Mouse (Mus musculus): ENCODE measurements around the gene Trappc10. TPM values are rescaled to one million over a fixed set of nuclear protein-coding genes. Genes with fewer than 3 reads are reported as not detected.
A peak's percentile ranks its signal among the peaks of the same experiment; 100 is the strongest.

Gene Trappc10
- total RNA-seq, 4 experiments from 2014 or later: 36.9 to 57.4 (median 42.2) TPM

DNA sequence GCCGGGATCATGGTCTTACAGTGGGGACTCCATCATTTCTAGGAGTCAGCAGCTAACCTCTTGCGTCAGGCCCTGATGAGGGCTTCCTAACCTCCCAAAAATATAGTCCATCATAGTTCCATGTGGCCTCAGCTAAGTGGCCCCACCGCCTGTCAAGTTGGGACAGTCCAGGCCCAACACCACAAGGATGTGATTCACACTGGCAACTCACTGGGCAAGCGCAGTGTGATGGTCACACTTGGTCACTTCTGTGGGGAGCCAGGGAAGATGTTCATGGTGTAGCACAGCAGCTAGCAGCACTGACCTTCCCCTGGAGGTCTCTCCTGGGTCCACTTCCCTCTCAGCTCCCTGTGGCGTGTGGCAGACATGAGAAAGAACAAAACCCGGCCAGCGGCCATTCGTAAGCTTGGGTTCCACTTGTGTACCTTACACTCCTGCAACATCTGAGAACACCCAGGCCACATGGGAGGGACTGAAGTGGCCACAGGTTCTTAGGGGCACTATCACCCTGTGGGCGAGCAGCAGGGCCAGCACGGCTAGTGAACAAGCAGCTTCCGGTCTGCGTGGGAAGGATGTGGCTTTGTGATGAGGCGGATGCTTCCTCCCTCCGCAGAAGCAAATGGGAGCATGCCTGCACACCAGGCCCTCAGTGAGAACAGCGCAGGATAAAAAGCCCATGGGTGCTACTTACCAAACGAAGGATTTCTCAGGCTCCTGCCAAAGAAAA, 83.9 kb downstream of the Trappc10 start:
- DNase-seq (ENCODE audit: low spot score in 2 of 2): no peak

GRCm38 (mm10) chr10:78159906-78160305, 84.5 kb downstream of the Trappc10 start:
- DNase-seq (ENCODE audit: low spot score in 2 of 2): peak; percentile 77 to 79

DNA sequence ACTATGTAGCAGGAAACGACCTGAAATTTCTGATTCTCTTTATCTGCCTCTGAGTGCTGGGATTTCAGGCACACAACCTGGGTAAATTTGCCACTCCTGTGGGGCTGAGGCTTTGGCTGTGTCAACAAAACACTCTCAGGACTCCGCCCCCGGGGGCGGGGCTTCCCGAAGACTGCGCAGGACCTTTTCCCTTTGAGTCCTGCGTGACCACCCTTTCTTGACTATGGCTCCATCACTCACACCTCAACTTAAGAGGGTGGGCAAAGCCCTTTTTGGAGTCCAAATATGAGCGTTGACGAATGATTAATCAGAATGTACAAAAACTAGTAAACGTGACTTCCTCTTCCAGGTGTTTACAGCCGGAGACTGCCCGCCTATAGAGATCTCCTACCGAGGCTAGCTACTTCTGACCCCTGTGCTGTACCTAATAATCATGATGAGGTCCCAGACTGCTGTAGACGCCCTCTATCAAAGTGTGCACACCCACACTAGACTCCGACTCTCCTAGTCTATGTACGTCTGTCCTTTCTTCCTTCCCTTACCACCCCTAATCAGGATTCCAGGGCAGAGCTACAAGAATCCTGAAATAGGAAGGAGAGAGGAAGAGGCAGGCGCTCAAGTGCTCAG, 85.1 kb downstream of the Trappc10 start:
- DNase-seq (ENCODE audit: low spot score in 2 of 2): peak in 1 of 2 experiments; percentile 52

GRCm38 (mm10) chr10:78158041-78158440, 86.4 kb downstream of the Trappc10 start:
- no peak for DNase-seq (ENCODE audit: low spot score in 2 of 2)

DNA sequence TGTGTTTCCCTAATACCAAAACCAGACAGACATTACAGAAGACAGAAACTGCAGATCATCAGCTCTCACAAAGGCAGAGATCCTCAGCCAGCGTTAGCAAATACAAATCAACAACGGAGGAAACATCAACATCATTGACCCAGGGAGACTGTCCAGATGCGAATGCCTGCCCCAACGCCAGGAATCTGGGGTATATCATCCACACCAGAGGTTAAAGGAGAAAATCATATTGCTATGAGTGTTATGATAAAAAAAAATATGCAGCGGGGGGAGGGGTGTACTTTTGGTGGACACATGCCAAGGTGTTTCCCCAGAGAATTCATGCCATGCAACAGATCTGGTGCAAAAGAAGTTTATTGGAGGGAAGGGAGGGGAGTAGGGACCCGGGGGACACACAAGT, 87.5 kb downstream of the Trappc10 start:
- DNase-seq (ENCODE audit: low spot score in 2 of 2): no peak

- no peak for DNase-seq (ENCODE audit: low spot score in 2 of 2)
Observed at GRCm38 (mm10) chr10:78148834-78149766, 95.3 kb downstream of the Trappc10 start.

- DNase-seq (ENCODE audit: low spot score in 2 of 2): no peak
Observed at GRCm38 (mm10) chr10:78147908-78148441, 96.5 kb downstream of the Trappc10 start.

DNA sequence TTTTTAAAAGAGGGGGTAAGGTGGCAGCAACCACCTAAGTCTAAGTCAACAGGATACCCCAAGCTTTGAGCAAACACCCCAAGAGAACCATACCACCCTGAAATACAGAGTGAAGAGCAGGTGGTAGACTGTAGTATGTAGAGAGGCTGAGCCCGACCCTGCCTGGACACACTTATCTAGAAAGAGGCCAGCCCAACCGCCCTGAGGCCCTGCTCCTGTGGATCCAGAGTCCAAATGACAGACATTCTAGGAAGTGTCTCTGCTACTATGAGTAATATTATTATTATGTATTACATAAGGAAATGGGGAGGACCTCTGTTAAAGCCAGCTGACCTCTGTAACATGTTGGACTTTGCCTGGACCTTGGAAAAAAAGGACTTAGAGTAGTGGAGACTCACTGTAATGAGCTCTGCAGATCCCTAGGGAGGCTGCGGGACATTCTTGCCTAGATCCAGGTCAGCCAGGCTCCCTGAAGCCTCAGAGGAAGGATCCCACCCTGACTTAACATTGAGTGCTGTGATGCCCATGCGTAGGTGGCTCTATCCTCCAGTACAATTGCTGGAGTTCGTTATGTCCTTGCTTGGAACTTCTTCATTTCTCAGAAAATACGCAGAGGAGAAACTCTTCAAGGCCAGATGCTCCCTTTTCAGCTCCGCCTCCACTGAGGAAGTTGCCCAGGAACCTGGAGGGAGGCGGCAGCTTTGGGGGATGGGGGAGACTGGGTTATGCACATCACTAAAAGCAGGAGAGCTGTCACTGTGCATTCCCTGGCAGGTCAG, 100.5 kb downstream of the Trappc10 start:
- no peak for DNase-seq (ENCODE audit: low spot score in 2 of 2)

DNA sequence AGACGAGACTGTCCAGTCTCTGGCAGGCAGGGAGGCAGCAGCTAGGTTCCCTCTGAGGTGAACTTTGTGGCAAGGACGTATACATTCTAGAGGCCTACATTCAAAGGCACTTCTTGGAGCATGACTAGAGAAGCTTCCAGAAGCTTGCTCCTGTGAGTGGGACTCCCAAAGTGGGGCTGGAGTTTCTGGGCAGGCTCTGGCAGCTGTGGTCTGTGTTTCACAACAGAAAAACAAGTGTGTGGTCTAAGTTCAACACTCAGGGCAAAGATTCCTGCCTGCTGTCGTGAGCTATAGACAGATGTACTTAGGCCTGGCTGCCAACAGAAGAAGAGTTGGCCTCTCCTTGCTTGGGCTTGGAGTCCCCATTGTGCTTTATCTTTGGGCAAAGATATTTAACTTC, 103.6 kb downstream of the Trappc10 start:
- DNase-seq (ENCODE audit: low spot score in 2 of 2): no peak

DNA sequence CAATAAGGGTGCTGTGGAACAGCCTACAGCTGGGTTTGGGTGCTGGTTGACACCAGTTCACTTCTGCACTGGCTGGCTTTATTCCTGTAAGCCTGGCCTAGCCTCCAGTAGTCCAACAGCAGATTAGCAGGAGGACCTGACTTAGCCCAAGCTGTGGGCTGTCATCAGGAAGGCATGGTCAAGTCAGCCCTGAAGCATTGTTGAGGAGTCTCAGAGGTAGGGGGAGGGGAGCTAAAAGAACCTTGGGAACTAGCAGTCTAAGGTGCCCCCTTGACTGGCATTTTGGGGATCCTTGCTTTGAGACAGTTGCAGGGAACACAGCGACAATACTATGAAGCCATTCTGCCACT, 104.2 kb downstream of the Trappc10 start:
- DNase-seq (ENCODE audit: low spot score in 2 of 2): no peak

DNA sequence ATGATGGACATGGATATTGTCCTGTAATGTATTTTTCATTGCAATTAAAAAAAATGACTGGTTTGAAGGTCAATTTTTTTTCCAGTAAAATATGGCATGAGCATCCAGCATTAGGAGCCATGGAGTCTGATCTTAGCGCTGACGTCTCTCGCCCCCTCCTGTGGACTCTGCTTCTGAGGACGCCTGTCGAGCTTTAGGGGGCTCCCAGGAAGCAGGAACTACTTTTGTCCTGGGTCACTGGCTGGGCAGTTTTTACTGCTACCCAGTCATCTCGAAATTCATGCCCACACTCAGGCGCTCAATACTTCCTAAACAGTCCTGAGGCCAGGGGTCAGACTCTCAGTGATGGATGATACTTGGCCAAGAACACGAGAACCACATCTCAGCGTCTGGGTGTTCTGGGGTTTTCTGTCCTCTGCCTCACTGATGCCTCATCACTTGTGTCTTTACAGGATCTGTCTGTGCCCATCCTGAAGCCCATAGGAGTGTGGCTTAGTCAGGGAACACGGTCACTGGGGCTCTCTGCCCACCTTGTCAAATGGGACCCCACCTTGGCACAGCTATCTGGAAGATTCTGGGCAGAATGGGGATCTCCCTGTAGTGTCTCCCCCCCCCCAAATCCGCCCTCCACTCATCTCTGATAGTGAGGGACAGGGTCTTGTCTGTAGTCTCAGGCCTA, 104.7 kb downstream of the Trappc10 start:
- no peak for DNase-seq (ENCODE audit: low spot score in 2 of 2)

- DNase-seq (ENCODE audit: low spot score in 2 of 2): no peak
Observed at GRCm38 (mm10) chr10:78138812-78139523, 105.5 kb downstream of the Trappc10 start.

DNA sequence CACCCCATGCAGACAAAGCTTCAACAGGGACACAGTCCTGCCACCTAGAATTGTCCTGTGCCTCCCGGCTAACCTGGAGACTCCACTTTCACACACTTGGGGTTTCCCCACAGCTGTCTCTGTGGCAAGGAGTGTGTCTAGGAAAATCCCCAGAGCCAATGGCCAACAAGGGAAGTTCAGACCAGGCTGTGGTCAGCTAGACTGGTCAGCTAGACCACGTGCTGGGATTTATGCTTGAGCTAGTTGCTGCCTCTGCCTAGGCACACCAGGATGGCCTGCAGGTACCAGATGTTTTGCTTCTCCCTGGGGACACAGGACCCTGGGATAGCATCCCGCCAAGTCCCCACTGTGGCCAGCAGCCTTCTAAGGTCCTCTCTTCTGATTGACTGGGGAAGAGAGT, 107.2 kb downstream of the Trappc10 start:
- DNase-seq (ENCODE audit: low spot score in 2 of 2): no peak

Other genes with a start within 250 kb of the Trappc10 start
- gene Pfkl, start 234.6 kb downstream of the Trappc10 start, total RNA-seq (2022): 10 to 100 TPM in 1 of 4 experiments, 1 to 10 TPM in 3; 7.0 to 10.6 (median 7.2) TPM
- gene Dnmt3l, start 202.7 kb downstream of the Trappc10 start, total RNA-seq (2022): not detected
- gene Aire, start 201.0 kb downstream of the Trappc10 start, total RNA-seq (2022): not detected
- gene Icosl, start 175.3 kb downstream of the Trappc10 start, total RNA-seq (2022): 1 to 10 TPM; 1.0 to 1.6 (median 1.3) TPM
- gene D10Jhu81e, start 74.9 kb downstream of the Trappc10 start, total RNA-seq (2022): 100 to 1,000 TPM; 250 to 278 (median 260) TPM
- gene Pwp2, start 59.5 kb downstream of the Trappc10 start, total RNA-seq (2022): 10 to 100 TPM; 10.3 to 12.0 (median 11.5) TPM
- gene Agpat3, start 107.8 kb upstream of the Trappc10 start, total RNA-seq (2022): 100 to 1,000 TPM; 107 to 126 (median 122) TPM
- 10 to 100 TPM; 54.6 to 63.3 (median 59.5) TPM for gene Rrp1, start 168.4 kb upstream of the Trappc10 start, total RNA-seq (2022)
- 10 to 100 TPM in 3 of 4 experiments, 1 to 10 TPM in 1; 7.8 to 12.6 (median 11.0) TPM for gene Cstb, start 181.0 kb upstream of the Trappc10 start, total RNA-seq (2022)
- gene Pdxk, start 220.3 kb upstream of the Trappc10 start, total RNA-seq (2022): 1 to 10 TPM; 5.0 to 6.9 (median 6.3) TPM

Measured in gastrocnemius, adult 8-10 months (tissue).